Mouse (Mus musculus) layer of hippocampus, postnatal 36 days (tissue): ENCODE data around the gene Plk3. TPM values are rescaled to one million over a fixed set of nuclear protein-coding genes. Genes with fewer than 3 reads are reported as not detected.
"Not testable (repeated sequence)": the region's sequence is repeated elsewhere in the genome, so short reads cannot be mapped to it uniquely, and the experiment has no call there.

Source experiments
- DNase-seq, 2 experiments: peaks; one replicate each; pipeline ENCODE4 v3.0.0; 2022
- total RNA-seq, 2 experiments: library from RNA; stranded (reverse); gene quantifications; 2 replicates each; pipeline ENCODE4 v1.2.3; 2021

The Plk3 gene
- 10 to 100 TPM in 1 of 2 experiments, 1 to 10 TPM in 1; 8.0 to 10.0 TPM for total RNA-seq

DNA sequence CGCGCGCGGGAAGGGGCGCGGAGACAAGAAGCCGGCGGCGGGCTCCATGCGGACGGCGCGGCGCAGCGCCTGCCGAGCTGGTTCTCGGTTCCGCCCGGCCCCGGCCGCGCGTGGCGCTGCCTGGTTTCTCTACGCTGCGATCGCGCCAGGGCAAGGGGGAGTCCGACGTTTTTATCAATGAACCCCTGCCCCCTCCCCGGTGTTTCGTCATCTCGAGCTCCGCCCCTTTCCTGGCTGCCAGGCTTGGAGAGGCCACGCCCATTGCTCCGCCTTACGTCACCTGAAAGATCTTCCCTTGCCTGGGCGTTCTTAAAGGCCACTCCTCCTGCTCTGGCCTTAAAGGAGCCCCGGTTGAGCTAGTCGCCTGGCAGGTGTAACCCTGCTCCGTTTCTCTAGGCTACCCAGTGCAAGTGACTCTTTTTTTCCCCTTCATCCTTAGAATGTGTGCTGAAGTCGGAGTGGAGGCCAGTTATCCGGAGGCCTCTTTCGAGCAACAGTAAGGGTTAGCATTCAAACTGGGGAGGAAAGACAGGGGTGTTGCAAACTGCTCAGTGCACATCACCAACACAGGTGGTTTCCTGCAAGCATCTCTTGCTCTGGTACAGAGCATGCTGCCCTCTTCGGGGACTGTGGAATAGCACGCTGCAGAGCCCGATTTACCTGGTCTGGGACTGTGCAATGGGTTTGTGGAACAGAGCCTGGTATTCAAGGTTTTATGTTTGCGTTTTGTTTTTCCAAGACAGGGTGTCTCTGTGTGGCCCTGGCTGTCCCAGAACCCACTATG is at the start of gene Plk3:
TSS of gene Plk3 (minus strand) at position 147 of the 784 bp plus-strand sequence.
- DNase-seq, result peak; percentile 97 to 98

DNA sequence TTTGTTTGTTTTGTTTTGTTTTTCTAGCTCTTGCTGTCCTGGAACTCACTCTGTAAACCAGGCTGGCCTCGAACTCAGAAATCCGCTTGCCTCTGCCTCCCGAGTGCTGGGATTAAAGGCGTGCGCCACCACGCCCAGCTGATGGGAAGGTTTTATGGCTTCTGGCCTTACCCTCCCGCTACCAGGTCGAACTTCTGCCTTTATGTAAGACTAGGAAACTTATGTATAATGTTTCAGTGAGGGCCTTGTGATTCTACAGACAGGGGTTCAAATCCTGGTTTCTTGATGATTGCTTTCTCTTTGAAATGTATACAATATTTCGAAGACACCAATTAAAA is 49.0 kb upstream of the Plk3 start:
- not testable (repeated sequence) for DNase-seq

DNA sequence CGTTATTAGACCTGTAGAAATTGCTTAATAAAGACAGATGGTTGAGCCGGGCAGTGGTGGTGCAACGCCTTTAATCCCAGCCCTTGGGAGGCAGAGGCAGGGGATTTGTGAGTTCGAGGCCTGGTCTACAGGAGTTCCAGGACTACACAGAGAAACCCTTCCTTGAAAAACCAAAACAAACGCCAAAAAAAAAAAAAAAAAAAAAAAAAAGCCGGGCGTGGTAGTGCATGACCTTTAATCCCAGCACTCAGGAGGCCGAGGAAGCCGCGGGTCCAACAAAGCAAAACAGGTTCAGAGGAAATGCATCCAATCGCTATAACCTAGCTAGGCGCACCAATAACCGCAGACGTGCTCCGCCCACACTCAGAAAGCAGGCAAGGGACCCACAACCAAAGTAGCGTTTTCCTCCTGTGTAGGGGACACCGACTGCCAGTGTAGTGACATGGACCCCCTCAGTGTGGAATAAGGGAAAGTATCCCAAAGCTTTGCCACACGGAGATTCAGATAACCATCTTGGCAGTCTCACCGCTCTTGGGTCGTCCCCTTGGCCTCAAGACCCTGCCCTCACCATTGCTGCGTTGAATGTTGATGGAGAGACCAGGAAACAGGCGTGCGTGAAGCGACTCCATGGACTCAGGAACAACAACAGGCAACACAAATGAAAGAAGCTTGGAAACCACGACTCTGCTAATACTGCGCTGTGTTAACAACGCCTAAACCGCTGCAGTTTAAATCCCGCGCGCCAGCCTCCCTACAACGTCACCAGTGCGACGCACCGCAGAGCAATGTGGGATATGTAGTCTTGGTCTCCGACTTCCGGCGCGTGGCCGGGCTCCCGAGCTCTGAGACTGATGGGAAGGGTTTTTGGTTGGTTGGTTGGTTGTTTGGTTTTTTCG is 48.3 kb upstream of the Plk3 start, which contains the start of gene Kif2c:
TSS of gene Kif2c (minus strand) at position 777 of the 896 bp plus-strand sequence.
- peak; percentile 92 to 94 for DNase-seq

DNA sequence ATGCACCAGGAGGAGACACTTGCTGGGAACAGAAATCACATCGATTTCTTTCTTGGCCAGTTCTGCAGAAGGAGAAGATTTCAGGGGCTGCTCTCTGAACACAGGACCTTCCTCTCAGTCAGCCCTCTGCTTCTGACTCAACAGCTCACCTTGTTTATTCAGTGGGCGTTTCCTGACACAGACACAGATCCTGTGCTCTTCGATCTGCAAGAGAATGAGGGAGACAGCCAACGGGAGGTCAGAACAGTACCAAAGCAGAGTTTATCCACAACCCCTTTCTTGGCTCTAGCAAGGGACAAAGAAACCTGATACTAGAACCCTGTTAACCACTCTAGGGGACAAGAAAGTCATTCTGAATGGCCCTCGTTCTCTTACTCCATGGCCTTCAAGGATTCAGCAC is 36.2 kb upstream of the Plk3 start:
- no peak for DNase-seq

DNA sequence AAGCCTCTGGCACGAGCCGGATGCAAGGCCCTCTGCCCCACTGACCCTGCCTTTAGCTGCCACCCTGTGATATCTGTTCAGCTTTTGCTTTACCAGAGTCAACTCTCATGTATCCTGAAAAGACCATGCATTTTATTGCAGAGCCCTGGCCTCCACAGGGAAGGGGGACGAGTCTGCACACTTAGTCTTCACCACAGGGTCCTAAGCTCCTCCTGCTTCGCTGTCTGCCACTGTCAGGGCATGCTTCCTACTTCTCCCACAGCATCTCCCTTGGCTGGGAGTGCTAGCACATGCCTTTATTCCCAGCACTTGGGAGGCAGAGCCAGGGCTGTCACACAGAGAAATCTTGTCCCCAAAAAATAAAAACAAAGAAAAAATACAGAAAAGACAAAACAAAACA is 27.4 kb upstream of the Plk3 start:
- no peak for DNase-seq

DNA sequence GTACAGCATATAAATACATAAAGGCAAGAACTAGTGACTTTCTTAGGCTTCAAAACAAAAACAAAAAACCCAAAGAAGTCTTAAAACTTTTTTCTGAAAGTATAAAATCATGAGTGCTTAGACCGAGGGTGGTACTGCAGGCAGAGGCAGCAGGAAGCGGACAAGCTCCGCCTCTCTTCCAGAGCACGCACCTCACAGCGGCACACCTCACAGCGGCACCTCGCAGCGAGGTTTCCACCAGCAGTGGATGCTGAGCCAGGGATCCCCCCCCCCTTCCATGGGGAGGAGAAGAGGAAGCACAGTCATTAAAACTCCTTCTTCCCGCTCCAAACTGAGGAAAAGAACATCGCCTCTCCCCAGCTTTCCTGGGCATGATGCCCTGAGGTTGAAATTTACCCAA is 25.9 kb upstream of the Plk3 start:
- DNase-seq, result no peak

DNA sequence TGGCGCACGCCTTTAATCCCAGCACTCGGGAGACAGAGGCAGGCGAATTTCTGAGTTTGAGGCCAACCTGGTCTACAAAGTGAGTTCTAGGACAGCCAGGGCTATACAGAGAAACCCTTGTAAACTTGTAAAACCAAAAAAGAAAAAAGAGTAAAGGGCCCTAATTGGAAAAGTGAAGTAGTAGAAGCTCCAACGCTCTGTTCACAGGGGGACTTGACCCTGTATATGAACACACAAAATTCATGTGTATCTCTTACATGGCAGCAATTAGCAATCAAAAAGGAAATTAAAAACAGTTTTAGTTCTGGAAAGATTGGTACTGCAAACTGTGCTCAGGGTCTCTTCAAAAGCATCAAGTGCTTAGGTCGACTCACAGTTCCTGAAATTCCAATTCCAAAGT is 22.6 kb upstream of the Plk3 start:
- no peak for DNase-seq

DNA sequence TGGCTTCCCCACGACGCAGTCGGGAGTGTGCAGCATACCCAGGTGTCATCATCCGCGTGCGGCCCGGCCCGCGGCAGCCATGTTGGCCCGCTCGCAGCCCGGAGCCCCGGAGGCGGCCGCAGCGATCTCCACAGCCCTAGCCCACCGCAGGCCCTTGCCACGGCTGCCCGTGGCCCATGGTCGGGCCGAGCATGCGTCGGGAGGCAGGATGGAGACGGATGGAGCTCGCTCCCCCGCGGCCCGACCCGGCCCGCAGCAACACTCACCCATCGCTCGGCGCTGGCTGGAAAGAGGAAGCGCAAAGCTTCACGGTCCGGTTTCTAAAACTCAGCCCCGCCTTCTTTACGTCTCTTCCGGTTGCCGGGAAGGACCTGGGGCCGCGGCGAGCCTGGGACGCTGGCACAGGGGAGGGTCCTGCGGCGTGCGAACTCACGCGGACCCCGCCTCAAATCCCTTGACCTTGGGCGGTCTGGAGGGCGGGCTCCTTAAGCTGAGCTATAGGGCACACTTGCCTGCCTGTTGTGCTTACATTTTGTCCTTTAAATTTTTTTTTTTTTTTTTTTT is 22.1 kb upstream of the Plk3 start, which contains the start of gene Rps8:
TSS of gene Rps8 (minus strand) at position 452 of the 564 bp plus-strand sequence.
- DNase-seq, result peak; percentile 86

DNA sequence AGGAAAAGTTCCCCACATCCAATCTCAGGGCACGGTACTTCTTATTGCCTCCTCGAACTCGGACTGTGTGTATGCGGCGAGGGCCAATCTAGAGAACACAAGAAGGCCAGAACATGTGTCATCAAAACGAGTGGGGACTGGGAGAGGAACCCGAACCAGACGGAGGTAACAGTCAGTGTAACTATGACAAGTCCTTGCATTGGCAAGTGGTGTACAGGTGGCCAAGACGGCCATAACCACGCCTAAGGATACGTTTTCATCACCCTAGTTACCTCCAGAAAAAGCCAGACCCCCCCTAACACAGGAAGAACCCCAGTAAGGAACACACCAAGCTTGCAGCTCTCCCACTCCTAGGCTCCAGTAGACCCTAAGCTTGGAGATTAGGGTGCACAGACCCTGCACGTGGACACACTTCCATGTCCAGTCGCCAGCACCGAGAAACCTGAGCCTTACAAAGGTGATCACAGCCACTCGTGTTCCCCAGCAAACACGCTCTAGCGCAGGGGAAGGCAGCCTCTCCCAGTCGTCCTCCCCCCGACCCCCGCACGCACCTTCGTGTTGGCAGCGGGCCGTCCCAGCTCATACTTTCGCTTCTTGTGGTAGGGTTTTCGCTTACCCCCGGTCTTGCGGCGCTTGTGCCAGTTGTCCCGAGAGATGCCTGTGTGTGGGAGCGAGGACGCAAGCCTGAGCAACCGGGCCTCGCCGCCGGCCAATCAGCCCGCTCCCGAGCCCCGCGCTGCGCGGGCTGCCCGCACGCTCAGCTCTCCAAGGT is 21.4 kb upstream of the Plk3 start:
- DNase-seq, result peak in 1 of 2 experiments; percentile 34

DNA sequence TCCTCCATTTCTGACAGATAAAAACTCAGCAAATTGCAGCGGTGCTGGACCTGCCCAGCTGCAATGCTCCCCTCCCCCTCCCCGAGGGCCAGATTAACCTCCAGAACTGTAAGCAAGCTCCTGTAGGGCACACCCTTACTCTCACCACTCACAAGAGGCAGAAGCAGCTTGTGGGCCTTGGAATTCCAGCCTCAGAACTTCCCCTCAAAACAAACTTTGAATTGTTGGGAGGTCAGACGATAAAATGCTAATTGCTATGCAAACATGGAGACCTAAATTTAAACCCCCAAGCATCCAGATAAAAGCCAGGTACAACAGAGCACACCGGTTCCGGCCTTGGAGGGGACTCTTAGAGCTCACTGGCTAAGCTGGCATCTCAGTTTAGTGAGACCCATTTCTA is 19.0 kb upstream of the Plk3 start:
- no peak for DNase-seq

DNA sequence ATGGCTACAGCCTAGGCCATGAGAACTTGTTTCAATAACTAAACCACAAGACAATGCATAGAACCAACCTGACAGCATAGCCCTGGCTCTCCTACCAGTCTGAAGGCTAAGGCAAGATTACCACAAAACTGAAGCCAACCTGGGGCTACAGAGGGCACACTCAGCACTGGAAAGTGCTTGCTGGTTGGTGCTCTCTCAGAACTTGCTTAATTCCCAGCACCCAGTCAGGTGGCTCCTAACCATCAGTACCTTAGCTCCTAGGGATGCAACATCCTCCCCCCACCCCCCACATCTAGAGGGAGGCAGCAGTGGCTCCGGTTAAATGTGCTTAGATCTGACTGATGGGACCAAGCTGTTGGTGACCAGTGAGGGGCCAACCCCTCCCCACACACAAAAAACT is 17.7 kb upstream of the Plk3 start:
- DNase-seq, result no peak

DNA sequence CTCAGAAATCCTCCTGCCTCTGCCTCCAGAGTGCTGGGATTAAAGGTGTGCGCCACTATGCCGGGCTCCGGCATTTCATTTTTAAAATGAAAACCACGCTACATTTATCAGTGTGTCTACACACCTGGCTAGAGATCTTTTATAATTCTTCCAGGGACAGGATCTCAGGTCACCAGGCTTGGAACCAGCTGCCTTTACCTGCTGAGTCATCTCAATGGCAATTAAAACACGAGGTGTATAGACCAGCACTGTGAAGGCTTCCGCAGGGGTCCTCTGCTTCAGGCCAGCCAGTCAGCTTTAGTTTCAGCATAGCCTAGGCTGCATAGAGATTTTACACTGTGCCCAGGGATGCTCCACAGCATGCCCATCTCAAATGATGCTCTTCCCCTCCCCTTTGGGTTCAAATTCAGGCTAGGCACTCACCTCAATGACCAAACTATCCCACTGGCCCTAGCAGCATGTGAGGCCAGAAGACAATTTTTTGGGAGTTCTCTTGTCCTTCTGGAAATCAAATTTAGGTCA is 16.5 kb upstream of the Plk3 start:
- DNase-seq, result no peak

DNA sequence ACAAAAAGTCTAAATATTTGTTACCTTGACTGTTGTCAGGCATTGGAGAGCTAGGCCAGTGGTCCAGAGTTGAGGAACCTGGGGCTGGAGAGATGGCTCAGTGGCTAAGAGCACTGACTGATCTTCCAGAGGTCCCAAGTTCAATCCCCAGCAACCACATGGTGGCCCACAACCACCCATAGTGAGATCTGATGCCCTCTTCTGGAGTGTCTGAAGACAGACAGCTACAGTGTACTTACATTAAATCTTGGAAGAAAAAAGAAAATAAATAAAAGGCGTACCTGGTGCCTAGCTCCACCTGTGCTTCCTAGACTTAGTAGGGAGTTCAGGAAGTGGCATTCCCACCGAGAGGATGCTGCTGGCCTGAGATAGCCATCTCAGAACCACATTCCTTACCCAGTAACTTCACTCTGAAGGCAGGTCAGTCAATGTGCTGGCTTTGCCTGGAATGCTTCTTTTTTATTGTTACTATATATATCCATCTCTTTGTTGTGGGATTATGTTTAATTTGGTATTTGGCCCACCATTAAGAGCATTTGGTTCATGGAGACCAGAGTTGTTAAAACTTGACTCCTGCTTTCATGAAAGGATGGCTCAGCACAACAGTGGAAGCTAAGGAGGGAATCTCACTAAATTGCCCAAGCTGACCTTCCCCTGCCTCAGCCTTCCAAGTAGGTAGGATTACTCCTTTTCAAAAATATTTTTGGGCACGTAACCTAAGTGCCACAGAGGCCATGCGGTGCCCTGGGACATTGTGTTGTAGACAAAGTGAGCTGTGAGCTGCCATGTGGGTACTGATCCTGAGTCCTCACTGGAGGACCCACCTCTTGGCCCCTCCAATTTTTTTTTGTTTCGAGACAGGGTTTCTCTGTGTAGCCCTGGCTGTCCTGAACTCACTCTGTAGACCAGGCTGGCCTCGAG is 15.8 kb upstream of the Plk3 start:
- DNase-seq, result no peak

DNA sequence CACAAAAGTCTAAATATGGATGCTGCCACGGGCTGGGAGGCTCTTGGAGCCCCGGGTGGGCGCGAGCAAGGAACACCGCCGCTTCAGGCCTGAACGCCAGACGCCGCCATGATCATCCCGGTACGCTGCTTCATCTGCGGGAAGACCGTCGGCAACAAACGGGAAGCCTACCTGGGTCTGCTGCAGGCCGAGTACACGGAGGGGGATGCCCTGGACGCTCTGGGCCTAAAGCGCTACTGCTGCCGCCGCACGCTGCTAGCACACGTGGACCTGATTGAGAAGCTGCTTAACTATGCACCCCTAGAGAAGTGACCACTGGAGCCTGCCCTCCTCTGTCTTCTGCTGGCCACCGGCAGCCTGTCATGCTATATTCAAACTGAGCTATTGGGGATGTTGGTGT is 15.1 kb upstream of the Plk3 start:
- no peak for DNase-seq

DNA sequence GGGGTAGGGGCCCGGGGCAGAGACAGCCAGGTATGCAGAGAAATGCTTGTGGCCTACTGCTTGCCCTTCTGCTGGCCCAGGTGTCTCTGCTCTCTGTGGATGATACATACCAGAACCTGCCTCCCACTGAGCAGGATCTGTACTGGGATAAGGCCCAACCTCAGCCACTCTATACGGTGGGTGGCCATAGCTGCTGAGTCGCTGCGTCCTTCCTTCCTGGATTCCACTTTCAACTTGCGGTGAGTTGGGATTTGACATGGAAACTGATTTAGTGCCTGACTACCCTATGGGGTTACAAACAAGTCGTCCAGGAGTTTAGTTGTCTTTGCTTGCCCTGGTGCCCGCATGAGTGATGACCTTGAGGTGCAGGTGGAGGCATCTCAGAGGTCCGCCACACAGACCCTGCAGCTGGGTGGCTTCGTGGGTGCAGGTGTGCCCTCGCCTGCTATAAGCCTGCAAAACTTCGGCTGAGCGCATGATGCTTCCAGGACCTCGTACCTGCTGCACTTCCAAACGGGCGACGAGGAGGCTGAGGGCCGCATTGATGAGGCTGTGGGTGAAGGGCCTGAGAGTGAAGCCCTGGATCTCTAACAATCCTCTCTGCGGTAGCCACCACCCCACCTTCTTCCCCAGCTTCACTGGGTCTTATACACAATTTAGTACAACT is 14.4 kb upstream of the Plk3 start:
- no peak for DNase-seq

DNA sequence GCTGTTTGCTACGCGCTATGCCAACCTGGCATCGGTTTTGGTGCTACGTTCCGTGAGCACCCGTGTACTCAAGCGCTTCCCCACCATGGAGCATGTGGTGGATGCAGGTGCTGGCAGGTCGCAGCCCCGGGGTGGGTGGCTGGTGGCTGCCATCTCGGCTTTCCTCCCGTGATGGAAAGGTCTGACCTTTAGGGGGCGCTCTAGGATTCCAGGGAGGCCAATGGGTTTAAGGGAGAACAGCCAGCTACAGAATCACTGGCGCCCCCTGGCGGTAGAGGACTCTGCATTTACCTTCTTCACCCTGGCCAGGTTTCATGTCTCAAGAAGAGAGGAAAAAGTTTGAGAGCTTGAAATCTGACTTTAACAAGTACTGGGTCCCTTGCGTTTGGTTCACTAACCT is 12.4 kb upstream of the Plk3 start:
- peak; percentile 69 to 70 for DNase-seq

DNA sequence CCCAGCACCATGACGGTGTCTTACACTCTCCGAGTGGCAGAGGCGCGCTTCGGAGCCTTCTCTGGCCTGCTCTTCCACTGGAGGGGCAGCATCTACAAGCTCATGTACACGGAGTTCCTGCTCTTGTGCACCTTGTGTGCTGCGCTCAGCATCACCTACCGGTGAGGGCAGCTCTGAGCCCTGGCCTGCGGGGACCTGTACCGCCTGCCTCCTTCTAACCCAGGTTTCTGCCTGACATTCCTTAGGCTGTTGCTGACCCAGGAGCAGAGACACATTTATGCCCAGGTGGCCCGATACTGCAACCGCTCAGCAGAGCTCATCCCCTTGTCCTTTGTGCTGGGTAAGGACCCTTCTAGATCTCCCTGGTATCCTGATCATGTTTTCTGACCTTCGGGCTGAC is 11.5 kb upstream of the Plk3 start:
- DNase-seq, result no peak

DNA sequence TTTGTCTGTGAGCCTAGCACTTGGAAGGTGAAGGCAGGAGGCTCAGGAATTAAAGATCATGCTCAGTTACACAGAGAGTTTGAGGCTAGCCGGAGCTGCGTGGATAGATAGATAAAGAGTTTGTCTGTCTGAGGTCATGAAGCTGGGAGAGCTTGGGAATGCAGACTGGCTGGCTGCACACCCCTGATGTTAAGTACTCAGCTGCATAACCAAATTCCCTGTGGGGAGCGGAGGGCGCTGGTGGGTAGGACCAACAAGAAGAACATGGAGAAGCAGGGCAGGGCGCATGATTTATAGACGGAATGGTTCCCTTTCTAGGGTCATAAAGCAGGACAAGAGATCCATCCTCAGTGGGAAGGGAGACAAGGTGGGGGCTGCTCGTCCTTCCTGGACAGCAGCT is 9.3 kb upstream of the Plk3 start:
- DNase-seq, result no peak

DNA sequence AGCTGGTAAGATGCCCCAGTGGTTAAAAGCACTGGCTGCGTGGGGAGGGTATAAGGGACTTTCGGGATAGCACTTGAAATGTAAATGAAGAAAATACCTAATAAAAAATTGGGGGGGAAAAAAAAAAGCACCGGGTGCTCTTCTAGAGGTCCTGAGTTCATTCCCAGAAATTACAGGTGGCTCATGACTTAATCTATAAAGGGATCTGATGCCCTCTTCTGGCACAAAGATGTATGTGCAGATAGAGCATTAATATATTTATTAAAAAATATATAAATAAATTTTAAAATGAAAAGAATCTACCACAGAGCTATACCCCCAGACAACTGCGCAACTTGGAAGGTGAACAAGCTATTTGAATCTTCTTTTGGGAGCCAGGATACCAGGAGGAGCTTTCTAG is 6.8 kb upstream of the Plk3 start:
- DNase-seq, result no peak

DNA sequence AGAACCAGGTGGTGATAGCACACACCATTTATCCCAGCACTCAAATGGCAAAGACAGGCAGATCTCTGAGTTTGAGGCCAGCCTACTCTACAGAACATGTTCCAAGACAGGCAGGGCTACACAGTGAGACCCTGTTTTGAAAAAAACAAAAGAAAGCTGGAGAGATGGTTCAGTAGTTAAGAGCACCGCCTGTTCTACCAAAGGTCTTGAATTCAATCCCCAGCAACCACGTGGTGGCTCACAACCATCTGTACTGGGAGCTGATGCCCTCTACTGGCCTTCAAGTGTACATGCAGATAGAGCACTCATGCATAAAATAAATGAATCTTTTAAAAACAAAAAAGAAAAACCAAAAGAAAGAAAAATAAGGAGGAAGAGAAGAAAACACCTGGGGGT is 5.5 kb upstream of the Plk3 start:
- DNase-seq, result no peak
